Mouse (Mus musculus): ENCODE measurements at regions not wholly inside any gene's neighbourhood (a gene's known extent, or its start where the extent isn't known, plus 50 kb on each side); places are given as distances from the start of the nearest gene placed in this dataset.

GRCm38 (mm10) chr16:55097651-55098050, 200.1 kb downstream of the Zpld1 start:
- TF ChIP-seq CTCF (IDR thresholded peaks at IDR 0.05; ENCODE audit: low read depth, low read length) (no peak), POLR2A (IDR thresholded peaks at IDR 0.05; ENCODE audit: extremely low read depth, insufficient read depth, low read length) (no peak)
- 87% methylated on average over 1 of the region's 1 CpGs for WGBS

GRCm38 (mm10) chr16:55087461-55087860, 210.3 kb downstream of the Zpld1 start:
- Histone ChIP-seq H3K4me3 (ENCODE audit: insufficient read depth, low read depth, low read length) (no peak overlapping the region), H3K27ac (replicated peaks; ENCODE audit: insufficient read depth, low read depth, low read length) (no peak overlapping the region), H3K4me1 (ENCODE audit: control insufficient read depth, insufficient read depth, low read length) (no peaks in the 10 kb centered on the region), H3K36me3 (ENCODE audit: control insufficient read depth, insufficient read depth, low read length) (no peaks in the 10 kb centered on the region), H3K9ac (ENCODE audit: low read depth, low read length) (no peak overlapping the region), H3K27me3 (ENCODE audit: control insufficient read depth, insufficient read depth, low read length) (no peaks in the 10 kb centered on the region), H3K79me2 (ENCODE audit: control insufficient read depth, insufficient read depth, low read length) (no peaks in the 10 kb centered on the region)
- TF ChIP-seq CTCF (IDR thresholded peaks at IDR 0.05; ENCODE audit: low read depth, low read length): no peak
- TF ChIP-seq POLR2A (IDR thresholded peaks at IDR 0.05; ENCODE audit: extremely low read depth, insufficient read depth, low read length): no peak
- no peak for DNase-seq (ENCODE audit: extremely low read depth, low read depth, low spot score)
- WGBS: 69% methylated on average over 1 of the region's 1 CpGs

More at GRCm38 (mm10) chr16:55097651-55098050, 200.1 kb downstream of the Zpld1 start:
- H3K79me2 ChIP-seq (ENCODE audit: control insufficient read depth, insufficient read depth, low read length): no peaks in the 10 kb centered on the region
- no peak overlapping the region for H3K4me3 ChIP-seq (ENCODE audit: insufficient read depth, low read depth, low read length)
- no peak overlapping the region for H3K9ac ChIP-seq (ENCODE audit: low read depth, low read length)
- no peaks in the 10 kb centered on the region for H3K4me1 ChIP-seq (ENCODE audit: control insufficient read depth, insufficient read depth, low read length)
- H3K36me3 ChIP-seq (ENCODE audit: control insufficient read depth, insufficient read depth, low read length): no peaks in the 10 kb centered on the region
- DNase-seq (ENCODE audit: extremely low read depth, low read depth, low spot score): no peak
- H3K27me3 ChIP-seq (ENCODE audit: control insufficient read depth, insufficient read depth, low read length): no peaks in the 10 kb centered on the region
- no peak overlapping the region for H3K27ac ChIP-seq (replicated peaks; ENCODE audit: insufficient read depth, low read depth, low read length)

- TF ChIP-seq CTCF (IDR thresholded peaks at IDR 0.05; ENCODE audit: low read depth, low read length) (no peak), POLR2A (IDR thresholded peaks at IDR 0.05; ENCODE audit: extremely low read depth, insufficient read depth, low read length) (no peak)
- Histone ChIP-seq H3K27me3 (ENCODE audit: control insufficient read depth, insufficient read depth, low read length) (no peaks in the 10 kb centered on the region), H3K79me2 (ENCODE audit: control insufficient read depth, insufficient read depth, low read length) (no peaks in the 10 kb centered on the region), H3K27ac (replicated peaks; ENCODE audit: insufficient read depth, low read depth, low read length) (no peak overlapping the region), H3K36me3 (ENCODE audit: control insufficient read depth, insufficient read depth, low read length) (no peaks in the 10 kb centered on the region), H3K9ac (ENCODE audit: low read depth, low read length) (no peak overlapping the region), H3K4me3 (ENCODE audit: insufficient read depth, low read depth, low read length) (no peak overlapping the region), H3K4me1 (ENCODE audit: control insufficient read depth, insufficient read depth, low read length) (no peaks in the 10 kb centered on the region)
- DNase-seq (ENCODE audit: extremely low read depth, low read depth, low spot score): no peak
- WGBS: 74% methylated on average over 1 of the region's 1 CpGs
These were observed 221.6 kb downstream of the Zpld1 start for GRCm38 (mm10) chr16:55076172-55076571.

GRCm38 (mm10) chr16:55039777-55040176, 258.0 kb downstream of the Zpld1 start:
- 90% methylated on average over 6 of the region's 6 CpGs for WGBS
- Histone ChIP-seq H3K79me2 (ENCODE audit: control insufficient read depth, insufficient read depth, low read length) (no peaks in the 10 kb centered on the region), H3K27ac (replicated peaks; ENCODE audit: insufficient read depth, low read depth, low read length) (no peak overlapping the region), H3K4me1 (ENCODE audit: control insufficient read depth, insufficient read depth, low read length) (no peaks in the 10 kb centered on the region), H3K36me3 (ENCODE audit: control insufficient read depth, insufficient read depth, low read length) (no peaks in the 10 kb centered on the region), H3K9ac (ENCODE audit: low read depth, low read length) (no peak overlapping the region), H3K27me3 (ENCODE audit: control insufficient read depth, insufficient read depth, low read length) (no peaks in the 10 kb centered on the region), H3K4me3 (ENCODE audit: insufficient read depth, low read depth, low read length) (no peak overlapping the region)
- TF ChIP-seq POLR2A (IDR thresholded peaks at IDR 0.05; ENCODE audit: extremely low read depth, insufficient read depth, low read length): no peak
- no peak for TF ChIP-seq CTCF (IDR thresholded peaks at IDR 0.05; ENCODE audit: low read depth, low read length)
- no peak for DNase-seq (ENCODE audit: extremely low read depth, low read depth, low spot score)

- Histone ChIP-seq H3K27me3 (ENCODE audit: control insufficient read depth, insufficient read depth, low read length) (no peaks in the 10 kb centered on the region), H3K79me2 (ENCODE audit: control insufficient read depth, insufficient read depth, low read length) (no peaks in the 10 kb centered on the region), H3K27ac (replicated peaks; ENCODE audit: insufficient read depth, low read depth, low read length) (no peak overlapping the region), H3K36me3 (ENCODE audit: control insufficient read depth, insufficient read depth, low read length) (no peaks in the 10 kb centered on the region), H3K4me3 (ENCODE audit: insufficient read depth, low read depth, low read length) (no peak overlapping the region), H3K9ac (ENCODE audit: low read depth, low read length) (no peak overlapping the region), H3K4me1 (ENCODE audit: control insufficient read depth, insufficient read depth, low read length) (no peaks in the 10 kb centered on the region)
- TF ChIP-seq CTCF (IDR thresholded peaks at IDR 0.05; ENCODE audit: low read depth, low read length) (no peak), POLR2A (IDR thresholded peaks at IDR 0.05; ENCODE audit: extremely low read depth, insufficient read depth, low read length) (no peak)
- DNase-seq (ENCODE audit: extremely low read depth, low read depth, low spot score): no peak
- WGBS: 74% methylated on average over 2 of the region's 2 CpGs
These were observed 296.0 kb downstream of the Zpld1 start for GRCm38 (mm10) chr16:55001661-55002289.

- Histone ChIP-seq H3K4me1 (ENCODE audit: control insufficient read depth, insufficient read depth, low read length) (no peaks in the 10 kb centered on the region), H3K36me3 (ENCODE audit: control insufficient read depth, insufficient read depth, low read length) (no peaks in the 10 kb centered on the region), H3K79me2 (ENCODE audit: control insufficient read depth, insufficient read depth, low read length) (no peaks in the 10 kb centered on the region), H3K9ac (ENCODE audit: low read depth, low read length) (no peak overlapping the region), H3K27me3 (ENCODE audit: control insufficient read depth, insufficient read depth, low read length) (no peaks in the 10 kb centered on the region), H3K4me3 (ENCODE audit: insufficient read depth, low read depth, low read length) (no peak overlapping the region), H3K27ac (replicated peaks; ENCODE audit: insufficient read depth, low read depth, low read length) (no peak overlapping the region)
- 45% methylated on average over 4 of the region's 4 CpGs for WGBS
- TF ChIP-seq POLR2A (IDR thresholded peaks at IDR 0.05; ENCODE audit: extremely low read depth, insufficient read depth, low read length): no peak
- TF ChIP-seq CTCF (IDR thresholded peaks at IDR 0.05; ENCODE audit: low read depth, low read length): no peak
- no peak for DNase-seq (ENCODE audit: extremely low read depth, low read depth, low spot score)
These were observed 306.1 kb downstream of the Zpld1 start for GRCm38 (mm10) chr16:54991595-54992240.
